Mouse (Mus musculus) ES-E14 (cell line): ENCODE measurements around the gene Grid1. TPM values are rescaled to one million over a fixed set of nuclear protein-coding genes. Genes with fewer than 3 reads are reported as not detected.

Experiments used
- DNase-seq: peaks from one replicate; pipeline ENCODE4 v3.0.0-alpha.2; 2013; ENCODE audit warnings: low read depth, low spot score
- H3K27ac ChIP-seq: 2 replicates; pipeline ENCODE4 v1.5.1; 2012; ENCODE audit warnings: low read depth, mild to moderate bottlenecking, low read length, moderate library complexity, mixed read lengths; ENCODE audit not compliant: poor library complexity, insufficient read depth, severe bottlenecking
- H3K36me3 ChIP-seq: 2 replicates; pipeline ENCODE4 v1.6.1; 2012; ENCODE audit warnings: mild to moderate bottlenecking, low read length, moderate library complexity, mixed read lengths; ENCODE audit not compliant: control insufficient read depth, poor library complexity, insufficient read depth, severe bottlenecking
- H3K4me1 ChIP-seq, 2 experiments: fragments of 150-350 bp in 1 of 2; sonication (generic) in 1 of 2; 2 replicates each; pipeline ENCODE4 v1.6.1; 2012; ENCODE audit warnings: low read length in 2 of 2, mild to moderate bottlenecking in 1 of 2, mixed read lengths in 1 of 2; ENCODE audit not compliant: control insufficient read depth in 2 of 2, insufficient read depth in 2 of 2, poor library complexity in 1 of 2
- H3K4me3 ChIP-seq, 2 experiments: fragments of 150-350 bp in 1 of 2; sonication (generic) in 1 of 2; 2 replicates each; pipeline ENCODE4 v1.5.1; 2012; ENCODE audit warnings: low read length in 2 of 2, low read depth in 1 of 2, mild to moderate bottlenecking in 1 of 2, mixed read lengths in 1 of 2; ENCODE audit not compliant: insufficient read depth in 1 of 2, poor library complexity in 1 of 2, severe bottlenecking in 1 of 2
- H3K9ac ChIP-seq: 2 replicates; pipeline ENCODE4 v1.6.1; 2012; ENCODE audit warnings: low read depth, mild to moderate bottlenecking, low read length, mixed read lengths; ENCODE audit not compliant: poor library complexity, insufficient read depth, severe bottlenecking
- H3K9me3 ChIP-seq: fragments of 150-350 bp; sonication (generic); 2 replicates; pipeline ENCODE4 v1.6.1; 2012; ENCODE audit warnings: low read depth, mild to moderate bottlenecking, low read length; ENCODE audit not compliant: control insufficient read depth, insufficient read depth
- CHD2 ChIP-seq: IDR thresholded peaks from 2 replicates; pipeline ENCODE4 v1.6.1; 2014; ENCODE audit warnings: mild to moderate bottlenecking, low read depth, low read length, inconsistent platforms
- HCFC1 ChIP-seq: IDR thresholded peaks from 2 replicates; pipeline ENCODE4 v1.6.1; 2012; ENCODE audit warnings: low read length, inconsistent platforms, borderline replicate concordance; ENCODE audit not compliant: insufficient read depth
- MAFK ChIP-seq: IDR thresholded peaks from 2 replicates; pipeline ENCODE4 v1.6.1; 2014; ENCODE audit warnings: mild to moderate bottlenecking, low read depth, low read length, inconsistent platforms; ENCODE audit not compliant: insufficient read depth
- ZC3H11A ChIP-seq: IDR thresholded peaks from 2 replicates; pipeline ENCODE4 v1.6.1; 2012; ENCODE audit warnings: low read depth, mild to moderate bottlenecking, inconsistent platforms, low read length, borderline replicate concordance
- ZNF384 ChIP-seq: IDR thresholded peaks from 2 replicates; pipeline ENCODE4 v1.6.1; 2012; ENCODE audit warnings: low read depth, low read length, inconsistent platforms
- in situ Hi-C, 2 experiments: fragments of 600-800 bp; cut with MboI; formaldehyde crosslinking; loops; one replicate each; pipeline ENCODE4 v1.15.1; 2025; ENCODE audit warnings: low sequenced_read_pairs in 2 of 2, inconsistent platforms in 1 of 2; ENCODE audit not compliant: unreplicated experiment in 2 of 2
- total RNA-seq: library from RNA; depleted of rRNA; stranded (reverse); fragments of 300-350 nt; gene quantifications from 2 replicates; pipeline ENCODE4 v1.2.3, GENCODE M21; 2012

Grid1 gene
- total RNA-seq, 1 experiment = 0.54 TPM

DNA sequence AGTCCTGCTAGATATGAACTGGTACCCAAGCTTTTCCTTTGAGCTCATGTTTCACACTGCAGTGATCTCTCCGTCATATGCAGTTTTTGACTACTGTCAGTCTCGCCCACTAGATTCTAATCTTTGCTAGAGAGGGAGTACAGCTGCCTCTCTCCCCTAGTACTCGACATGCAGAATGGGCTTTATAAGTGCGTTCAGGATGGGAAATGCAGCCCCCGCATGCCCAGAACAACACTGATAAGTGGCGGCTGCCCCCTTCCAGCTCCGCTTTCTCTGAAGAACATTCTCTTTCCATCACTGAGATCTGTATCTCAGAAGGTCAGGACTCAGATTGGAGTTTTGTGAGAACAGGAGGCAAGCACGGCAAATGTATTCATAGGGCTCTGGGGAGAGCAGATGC is 229.3 kb downstream of the Grid1 start:
- Histone ChIP-seq H3K36me3 (no peaks in the 10 kb centered on the region), H3K4me3 (no peak overlapping the region), H3K27ac (no peak overlapping the region), H3K9me3 (no peaks in the 10 kb centered on the region), H3K9ac (no peak overlapping the region), H3K4me1 (no peaks in the 10 kb centered on the region)
- no peak for TF ChIP-seq CHD2
- no peak for TF ChIP-seq ZNF384
- DNase-seq = no peak
- in situ Hi-C loops = no loop called here

DNA sequence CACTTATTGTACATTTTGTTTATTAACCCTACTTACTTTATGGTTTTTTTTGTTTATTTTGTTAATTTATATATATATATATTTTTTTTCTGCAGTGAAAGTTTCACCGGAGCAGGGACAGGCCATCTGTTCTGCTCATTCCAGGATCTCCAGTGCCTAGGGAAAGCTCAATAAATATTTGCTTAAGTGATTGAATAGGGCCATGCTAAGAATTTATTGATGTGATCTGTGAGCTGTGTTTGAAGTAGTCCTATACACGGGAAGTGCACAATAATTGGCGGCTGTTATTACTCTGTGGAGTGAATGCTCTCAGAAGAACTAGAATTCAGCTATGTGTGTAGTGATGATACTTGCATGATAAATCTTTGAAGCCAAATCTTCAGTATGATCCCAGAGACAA is 234.2 kb downstream of the Grid1 start:
- in situ Hi-C loops = no loop called here
- H3K4me1 ChIP-seq = no peaks in the 10 kb centered on the region
- H3K4me3 ChIP-seq = no peak overlapping the region
- DNase-seq = no peak
- no peaks in the 10 kb centered on the region for H3K9me3 ChIP-seq
- no peak for TF ChIP-seq CHD2
- TF ChIP-seq ZC3H11A = no peak
- no peak for TF ChIP-seq ZNF384
- no peak for TF ChIP-seq HCFC1
- H3K27ac ChIP-seq = no peak overlapping the region
- H3K9ac ChIP-seq = no peak overlapping the region
- H3K36me3 ChIP-seq = no peaks in the 10 kb centered on the region

GRCm38 (mm10) chr14:35074636-35075035 is 254.7 kb downstream of the Grid1 start:
- no peak for TF ChIP-seq ZNF384
- TF ChIP-seq CHD2 = no peak
- no peak for TF ChIP-seq ZC3H11A
- DNase-seq = no peak
- no peaks in the 10 kb centered on the region for H3K9me3 ChIP-seq
- H3K4me3 ChIP-seq = no peak overlapping the region
- H3K4me1 ChIP-seq = no peaks in the 10 kb centered on the region
- in situ Hi-C loops = loop anchor here in 1 of 2 experiments (25.0 kb wide), 1 partner anchor 237 kb away; no protein-coding TSS in a partner anchor
- H3K27ac ChIP-seq = no peak overlapping the region; the same call in 1 of the 2 replicates
- no peak overlapping the region for H3K9ac ChIP-seq
- H3K36me3 ChIP-seq = no peaks in the 10 kb centered on the region

- Histone ChIP-seq H3K36me3 (no peaks in the 10 kb centered on the region), H3K27ac (no peak overlapping the region), H3K9me3 (no peaks in the 10 kb centered on the region), H3K4me1 (no peaks in the 10 kb centered on the region), H3K4me3 (no peak overlapping the region), H3K9ac (no peak overlapping the region)
- no peak for DNase-seq
- TF ChIP-seq CHD2 (no peak), ZNF384 (no peak), ZC3H11A (no peak), HCFC1 (no peak)
- in situ Hi-C loops = loop anchor here in 1 of 2 experiments (25.0 kb wide), 1 partner anchor 243 kb away; no protein-coding TSS in a partner anchor
Observed at GRCm38 (mm10) chr14:35079954-35080353, 260.0 kb downstream of the Grid1 start.

DNA sequence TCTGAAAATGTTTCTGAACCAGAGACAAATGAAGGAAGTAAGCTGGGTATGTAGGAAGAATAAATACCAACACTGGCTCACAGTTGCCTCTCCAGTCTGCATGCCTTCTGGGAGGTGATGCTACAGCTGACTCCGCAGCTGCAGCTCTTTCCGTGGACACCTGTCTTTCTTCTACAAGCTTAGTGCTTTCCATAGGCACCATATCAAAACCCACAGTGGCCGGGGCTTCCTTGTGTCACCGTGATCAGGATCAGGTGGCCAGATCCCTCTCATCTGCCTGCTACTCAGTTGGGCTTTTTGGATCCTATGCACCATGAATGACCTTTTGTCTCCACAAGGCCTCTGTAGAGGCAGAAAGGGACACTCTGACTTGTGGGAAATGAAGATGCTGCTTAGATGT is 272.7 kb downstream of the Grid1 start:
- Histone ChIP-seq H3K27ac (no peak overlapping the region), H3K36me3 (no peaks in the 10 kb centered on the region)
- TF ChIP-seq MAFK (no peak), CHD2 (no peak), ZNF384 (no peak), ZC3H11A (no peak), HCFC1 (no peak)

More for the DNA sequence above, 272.7 kb downstream of the Grid1 start:
- Histone ChIP-seq H3K4me1 (no peaks in the 10 kb centered on the region), H3K9ac (no peak overlapping the region), H3K9me3 (no peaks in the 10 kb centered on the region), H3K4me3 (no peak overlapping the region)
- in situ Hi-C loops = loop anchor here in 1 of 2 experiments (25.0 kb wide), 1 partner anchor 255 kb away; no protein-coding TSS in a partner anchor
- DNase-seq = no peak
